Mouse (Mus musculus): ENCODE data around the gene Obscn.

DNA sequence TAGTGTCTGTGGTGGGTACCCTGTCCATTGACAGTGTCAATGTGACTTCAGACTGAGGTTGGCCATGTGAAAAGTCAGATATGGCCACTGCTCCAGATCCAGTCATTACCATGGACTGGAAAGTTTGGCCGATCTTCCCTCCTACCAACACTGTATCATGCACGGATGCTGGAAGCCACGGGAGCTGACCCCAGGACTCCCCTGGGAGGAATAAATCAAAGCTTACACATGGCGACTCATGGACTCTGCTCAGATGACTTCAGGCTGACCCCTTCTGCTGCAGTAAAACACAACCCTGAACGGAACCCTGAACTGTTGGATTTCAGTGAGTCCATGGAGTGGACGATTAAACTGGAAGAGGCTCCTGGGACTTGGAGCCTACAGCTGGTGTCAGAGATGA is 109.8 kb downstream of the Obscn start:
- TF ChIP-seq POLR2A (IDR thresholded peaks at IDR 0.05; ENCODE audit: low read depth, low read length) (no peak), CTCF (conservative IDR thresholded peaks at IDR 0.05; ENCODE audit: insufficient read depth, insufficient read length, low read depth, low read length) (no peak)
